Mouse (Mus musculus) spleen, adult 2 months (tissue): Measurements from ENCODE around the gene Tnfrsf1a.

ENCODE experiments used
- CTCF ChIP-seq: fragments of 200-500 bp; IDR thresholded peaks from 2 replicates; pipeline ENCODE4 v1.5.1; 2011; ENCODE audit warnings: mild to moderate bottlenecking, inconsistent platforms; ENCODE audit not compliant: insufficient read depth, insufficient read length, insufficient replicate concordance; ENCODE audit errors: extremely low read depth
- POLR2A ChIP-seq: fragments of 200-500 bp; IDR thresholded peaks from 2 replicates; pipeline ENCODE4 v1.6.1; 2011; ENCODE audit warnings: low read depth, low read length, inconsistent platforms

- TF ChIP-seq CTCF: no peak
- TF ChIP-seq POLR2A: no peak
Measured at GRCm38 (mm10) chr6:125314746-125315145, 34.4 kb upstream of the Tnfrsf1a start.
